Mouse (Mus musculus): Measurements from ENCODE around the gene Mipep. TPM values are rescaled to one million over a fixed set of nuclear protein-coding genes. Genes with fewer than 3 reads are reported as not detected.

Gene Mipep
- polyA plus RNA-seq, 1 experiment from 2014 or later: 16.4 TPM

DNA sequence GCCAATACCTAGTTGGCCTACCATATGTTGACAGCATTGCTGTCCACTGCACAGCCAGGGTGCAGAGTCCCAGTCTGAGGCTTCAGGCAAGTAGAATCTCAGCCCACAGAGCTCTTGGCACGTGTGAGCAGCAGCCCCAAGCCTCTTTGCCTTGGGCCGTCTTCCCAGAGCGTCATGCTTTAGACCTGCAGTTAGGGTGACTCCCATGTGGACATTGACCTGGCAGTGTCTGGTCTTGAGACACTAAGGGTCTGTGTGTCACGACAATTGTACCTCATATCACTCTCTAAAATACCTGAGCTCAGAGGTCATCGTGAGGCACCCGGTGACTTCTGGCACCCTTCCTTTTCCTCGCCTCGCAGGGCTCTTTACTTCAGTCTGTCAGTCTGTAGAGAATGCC, 25.3 kb upstream of the Mipep start:
- no peaks in the 10 kb centered on the region for H3K9me3 ChIP-seq
- H3K9ac ChIP-seq: no peak overlapping the region
- no peak overlapping the region for H3K4me2 ChIP-seq
- ATAC-seq (ENCODE audit: low FRiP score): no peak
- H3K36me3 ChIP-seq: peaks cover 67% of the 10 kb centered on the region
- no peaks in the 10 kb centered on the region for H3K27me3 ChIP-seq
- no peaks in the 10 kb centered on the region for H3K4me1 ChIP-seq (replicated peaks)
- WGBS: 96% methylated on average over 8 of the region's 8 CpGs
- no peak overlapping the region for H3K27ac ChIP-seq
- H3K4me3 ChIP-seq: no peak overlapping the region

DNA sequence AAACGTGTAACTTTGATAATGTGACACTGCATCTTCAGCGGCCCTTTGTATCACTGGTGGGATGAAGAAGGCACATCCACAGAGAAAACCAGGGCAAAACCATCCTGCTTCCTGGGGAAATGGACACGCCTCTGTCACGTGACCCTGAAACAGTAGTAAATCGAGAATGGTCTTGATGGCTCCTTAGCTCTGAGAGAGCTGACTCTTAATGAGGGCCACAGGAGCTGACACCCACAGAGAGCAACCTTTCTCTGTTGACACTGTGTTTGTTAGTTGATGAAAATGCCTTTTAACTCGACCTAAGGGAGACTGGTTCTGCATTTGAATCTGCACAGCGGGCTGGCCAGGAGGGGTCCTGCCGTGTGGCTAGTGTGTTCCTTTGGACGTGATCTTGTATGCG, 22.6 kb upstream of the Mipep start:
- peaks cover 51% of the 10 kb centered on the region for H3K36me3 ChIP-seq

DNA sequence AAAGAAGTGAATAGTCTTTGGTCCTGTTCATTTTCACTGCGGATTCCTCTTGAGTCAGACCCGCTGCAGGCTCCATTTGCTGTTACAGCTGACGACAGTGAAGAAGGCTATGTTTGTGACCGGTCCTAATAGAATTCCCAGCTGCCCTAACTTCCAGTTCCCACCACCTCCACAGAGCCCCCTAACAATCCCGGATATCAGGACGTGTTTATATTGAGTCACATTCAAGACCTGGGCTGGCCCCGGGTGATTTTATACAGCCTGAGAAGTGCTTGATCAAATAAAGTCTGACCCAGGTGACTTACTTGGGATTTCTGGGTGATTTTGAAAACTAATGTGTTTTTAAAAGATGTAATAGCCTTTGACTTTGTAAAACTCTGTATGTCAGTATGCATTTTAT, 21.6 kb upstream of the Mipep start:
- 0 out of 2 replicates have a peak, but pooled peaks cover 6% of the 10 kb centered on the region for H3K4me1 ChIP-seq (replicated peaks)
- H3K4me2 ChIP-seq: no peak overlapping the region
- no peak overlapping the region for H3K9ac ChIP-seq
- WGBS: 82% methylated on average over 7 of the region's 7 CpGs
- no peaks in the 10 kb centered on the region for H3K9me3 ChIP-seq
- ATAC-seq (ENCODE audit: low FRiP score): no peak
- no peak overlapping the region for H3K4me3 ChIP-seq
- H3K27ac ChIP-seq: no peak overlapping the region
- H3K36me3 ChIP-seq: peaks cover 42% of the 10 kb centered on the region
- H3K27me3 ChIP-seq: no peaks in the 10 kb centered on the region

More for the DNA sequence above, 22.6 kb upstream of the Mipep start:
- 0 out of 2 replicates have a peak, but pooled peaks cover 6% of the 10 kb centered on the region for H3K4me1 ChIP-seq (replicated peaks)
- ATAC-seq (ENCODE audit: low FRiP score): no peak
- H3K27ac ChIP-seq: no peak overlapping the region
- no peak overlapping the region for H3K9ac ChIP-seq
- no peak overlapping the region for H3K4me2 ChIP-seq
- no peaks in the 10 kb centered on the region for H3K9me3 ChIP-seq
- H3K4me3 ChIP-seq: no peak overlapping the region
- 68% methylated on average over 10 of the region's 10 CpGs for WGBS
- no peaks in the 10 kb centered on the region for H3K27me3 ChIP-seq

DNA sequence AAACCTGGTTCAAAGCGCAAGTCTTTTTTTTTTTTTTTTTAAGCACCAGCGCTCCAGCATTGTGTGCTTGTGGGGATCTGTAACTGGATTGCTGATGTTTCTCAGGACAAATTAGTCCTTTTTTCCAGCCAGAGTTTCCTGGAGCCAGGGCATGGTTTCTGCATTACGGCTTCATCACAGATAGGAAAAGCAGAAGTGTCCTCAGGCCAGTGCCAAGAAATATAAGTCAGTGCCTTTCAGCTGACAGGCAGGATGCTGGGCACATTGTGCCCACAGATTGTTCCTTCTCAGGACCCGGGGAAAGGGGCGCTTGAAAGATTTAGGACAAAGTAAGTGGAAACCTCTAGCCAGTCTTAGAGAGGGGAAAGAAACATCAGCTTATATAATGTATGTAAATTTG, 20.6 kb upstream of the Mipep start:
- no peaks in the 10 kb centered on the region for H3K27me3 ChIP-seq
- 93% methylated on average over 5 of the region's 5 CpGs for WGBS
- peaks cover 33% of the 10 kb centered on the region for H3K36me3 ChIP-seq
- H3K4me1 ChIP-seq (replicated peaks): 0 out of 2 replicates have a peak, but pooled peaks cover 6% of the 10 kb centered on the region
- ATAC-seq (ENCODE audit: low FRiP score): no peak
- no peaks in the 10 kb centered on the region for H3K9me3 ChIP-seq
- H3K4me3 ChIP-seq: no peak overlapping the region
- H3K4me2 ChIP-seq: no peak overlapping the region
- no peak overlapping the region for H3K27ac ChIP-seq
- H3K9ac ChIP-seq: no peak overlapping the region; the same call in 1 of the 2 replicates

DNA sequence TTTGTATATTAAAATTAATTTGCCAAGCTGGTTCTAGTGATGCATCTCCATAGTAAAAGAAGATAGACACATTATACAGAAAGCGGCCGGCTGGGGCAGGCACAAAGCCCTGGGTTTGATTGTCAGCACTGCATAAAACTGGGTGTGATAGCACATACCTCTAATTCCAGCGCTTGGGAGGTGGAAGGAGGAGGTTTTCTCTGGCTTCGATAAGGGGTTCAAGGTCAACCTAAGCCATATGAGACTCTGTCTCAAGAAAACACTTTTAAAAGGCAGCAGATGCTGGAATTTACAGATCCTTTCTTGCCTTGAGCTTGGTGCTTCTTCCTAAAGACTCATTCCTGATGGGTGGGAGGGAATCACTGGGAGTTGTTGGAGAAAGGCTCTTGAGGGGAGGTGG, 19.8 kb upstream of the Mipep start:
- WGBS: 79% methylated on average over 4 of the region's 4 CpGs
- Histone ChIP-seq H3K36me3 (peaks cover 25% of the 10 kb centered on the region), H3K9me3 (no peaks in the 10 kb centered on the region), H3K27ac (no peak overlapping the region), H3K4me3 (no peak overlapping the region), H3K4me1 (replicated peaks) (0 out of 2 replicates have a peak, but pooled peaks cover 6% of the 10 kb centered on the region), H3K9ac (no peak overlapping the region), H3K27me3 (no peaks in the 10 kb centered on the region), H3K4me2 (no peak overlapping the region)
- ATAC-seq (ENCODE audit: low FRiP score): no peak

DNA sequence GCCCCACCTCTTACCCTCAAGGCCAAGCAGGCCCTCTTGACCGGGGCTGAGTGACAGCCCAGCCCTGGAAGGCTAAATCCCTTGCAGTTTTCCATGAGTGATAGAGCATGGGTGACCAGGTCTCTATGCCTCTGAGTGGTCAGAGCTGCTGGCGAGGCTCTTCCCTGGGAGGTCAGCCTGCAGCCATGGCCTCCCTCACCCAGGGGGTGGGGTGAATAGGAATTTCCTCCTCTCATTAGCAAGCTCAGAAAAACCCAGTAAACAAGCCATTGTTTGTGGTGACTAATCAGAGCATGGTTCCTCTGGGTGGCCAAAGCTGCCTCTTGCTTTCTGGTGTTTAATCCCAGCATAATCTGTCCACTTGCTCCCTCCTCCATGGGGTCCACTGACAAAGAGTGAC, 19.3 kb upstream of the Mipep start:
- no peak for ATAC-seq (ENCODE audit: low FRiP score)
- H3K4me2 ChIP-seq: no peak overlapping the region
- 0 out of 2 replicates have a peak, but pooled peaks cover 6% of the 10 kb centered on the region for H3K4me1 ChIP-seq (replicated peaks)
- peaks cover 22% of the 10 kb centered on the region for H3K36me3 ChIP-seq
- 59% methylated on average over 2 of the region's 2 CpGs for WGBS
- H3K9me3 ChIP-seq: no peaks in the 10 kb centered on the region
- no peak overlapping the region for H3K27ac ChIP-seq
- no peaks in the 10 kb centered on the region for H3K27me3 ChIP-seq
- no peak overlapping the region for H3K4me3 ChIP-seq
- no peak overlapping the region for H3K9ac ChIP-seq

DNA sequence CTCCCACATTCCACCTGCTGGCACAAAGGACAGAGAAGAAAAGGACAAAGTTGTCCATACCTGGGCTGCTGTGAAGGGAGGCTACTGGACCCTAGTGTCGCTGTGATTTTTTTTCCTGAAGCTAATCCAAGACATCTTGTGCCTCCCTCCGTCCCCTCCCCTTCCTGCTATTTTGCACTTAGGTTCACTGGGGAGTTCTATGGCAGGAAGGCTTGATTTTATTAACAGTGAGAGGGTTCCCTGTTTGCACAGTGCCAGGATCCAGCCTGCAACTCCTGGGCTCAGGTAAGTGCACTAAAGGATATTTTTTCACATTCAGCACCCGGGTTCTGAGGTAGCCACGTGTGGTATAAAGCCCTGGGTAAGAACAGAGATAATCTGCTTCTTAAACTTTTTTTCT, 16.5 kb upstream of the Mipep start, which contains the start of gene C1qtnf9:
Gene C1qtnf9 (plus strand): TSS at position 251 of the 400 bp plus-strand sequence.
- Histone ChIP-seq H3K9me3 (no peaks in the 10 kb centered on the region), H3K4me2 (no peak within 1 kb of the TSS), H3K27me3 (no peaks in the 10 kb centered on the region), H3K27ac (no peak within 1 kb of the TSS), H3K9ac (no peak within 1 kb of the TSS), H3K4me3 (no peak within 1 kb of the TSS), H3K36me3 (no peaks in the 10 kb centered on the region), H3K4me1 (replicated peaks) (0 out of 2 replicates have a peak, but pooled peaks cover 8% of the 10 kb centered on the region)
- WGBS: 77% methylated on average over 4 of the region's 4 CpGs
- no peak for ATAC-seq (ENCODE audit: low FRiP score)

DNA sequence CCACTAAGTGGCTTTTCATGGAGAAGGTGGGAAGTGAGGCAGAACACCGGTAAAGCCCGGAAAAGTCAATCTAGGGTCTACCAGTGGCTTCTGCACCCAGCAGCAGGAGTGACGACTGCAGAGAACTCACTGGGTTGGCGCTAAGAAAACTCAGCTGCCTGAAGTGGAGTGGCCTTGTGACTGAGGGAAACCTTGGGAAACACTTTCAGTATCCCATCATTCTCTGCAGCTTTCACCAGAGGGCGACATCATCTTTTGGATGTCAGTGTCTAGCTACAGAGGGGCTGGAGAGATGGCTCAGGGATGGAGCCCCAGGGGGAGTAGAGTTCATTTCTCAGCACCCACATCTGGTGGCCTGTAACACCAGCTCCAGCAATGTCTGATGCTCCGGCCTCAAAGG, 15.0 kb upstream of the Mipep start:
- Histone ChIP-seq H3K9ac (no peak overlapping the region), H3K36me3 (no peaks in the 10 kb centered on the region), H3K9me3 (no peaks in the 10 kb centered on the region), H3K4me2 (no peak overlapping the region), H3K4me3 (no peak overlapping the region), H3K27ac (no peak overlapping the region), H3K27me3 (no peaks in the 10 kb centered on the region), H3K4me1 (replicated peaks) (0 out of 2 replicates have a peak, but pooled peaks cover 8% of the 10 kb centered on the region)
- ATAC-seq (ENCODE audit: low FRiP score): no peak
- 53% methylated on average over 6 of the region's 6 CpGs for WGBS

DNA sequence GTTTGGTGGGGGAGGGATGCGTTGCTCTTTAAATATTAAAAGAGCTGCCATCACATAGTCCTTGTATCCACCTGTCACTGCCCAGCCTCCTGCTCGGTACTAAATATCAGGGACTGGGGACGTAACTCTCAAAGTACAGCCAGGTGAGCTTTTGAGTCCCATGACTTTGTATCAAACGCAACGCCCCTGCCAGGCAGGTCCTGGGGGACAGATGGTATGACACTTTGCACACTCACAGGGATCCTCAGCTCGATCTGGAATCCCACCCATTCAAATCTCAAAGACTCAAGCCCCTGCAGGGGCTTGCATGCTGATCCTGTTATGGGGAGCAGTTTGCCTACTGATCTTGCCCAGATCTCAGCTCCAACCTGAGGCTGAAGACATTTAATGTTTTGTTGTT, 13.8 kb upstream of the Mipep start:
- no peaks in the 10 kb centered on the region for H3K27me3 ChIP-seq
- H3K4me1 ChIP-seq (replicated peaks): 0 out of 2 replicates have a peak, but pooled peaks cover 3% of the 10 kb centered on the region
- H3K4me3 ChIP-seq: no peak overlapping the region
- H3K4me2 ChIP-seq: peak overlapping the region; percentile 53; the same call in 1 of the 2 replicates
- 79% methylated on average over 6 of the region's 6 CpGs for WGBS
- peak; percentile 22; the same call in 1 of the 2 replicates for ATAC-seq (ENCODE audit: low FRiP score)
- no peaks in the 10 kb centered on the region for H3K36me3 ChIP-seq
- no peak overlapping the region for H3K9ac ChIP-seq
- no peaks in the 10 kb centered on the region for H3K9me3 ChIP-seq
- no peak overlapping the region for H3K27ac ChIP-seq

DNA sequence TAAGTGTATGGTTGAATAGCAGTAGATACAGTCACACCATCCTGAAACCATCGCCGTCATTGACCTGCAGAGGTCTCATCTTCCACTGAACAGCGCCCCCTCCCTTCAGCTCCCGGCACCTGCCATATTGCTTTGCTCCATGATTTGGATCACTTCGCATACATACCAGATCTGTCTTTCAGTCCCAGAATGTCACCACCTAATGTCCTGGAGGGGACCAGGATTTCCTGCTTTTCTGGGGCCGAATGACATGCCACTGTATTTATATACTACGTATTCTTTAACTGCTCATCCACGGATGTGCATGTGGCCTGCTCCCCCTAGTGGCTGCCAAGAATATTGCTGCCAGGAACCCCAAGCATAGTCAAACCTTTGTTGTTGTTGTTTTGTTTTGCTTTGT, 13.3 kb upstream of the Mipep start:
- Histone ChIP-seq H3K9me3 (no peaks in the 10 kb centered on the region), H3K4me2 (peak overlapping the region; percentile 53), H3K27me3 (no peaks in the 10 kb centered on the region), H3K4me3 (peak overlapping the region; percentile 35), H3K4me1 (replicated peaks) (0 out of 2 replicates have a peak, but pooled peaks cover 3% of the 10 kb centered on the region), H3K9ac (peak overlapping the region; percentile 65; the same call in 1 of the 2 replicates), H3K36me3 (no peaks in the 10 kb centered on the region), H3K27ac (no peak overlapping the region)
- ATAC-seq (ENCODE audit: low FRiP score): peak; percentile 82
- 8% methylated on average over 8 of the region's 8 CpGs for WGBS

DNA sequence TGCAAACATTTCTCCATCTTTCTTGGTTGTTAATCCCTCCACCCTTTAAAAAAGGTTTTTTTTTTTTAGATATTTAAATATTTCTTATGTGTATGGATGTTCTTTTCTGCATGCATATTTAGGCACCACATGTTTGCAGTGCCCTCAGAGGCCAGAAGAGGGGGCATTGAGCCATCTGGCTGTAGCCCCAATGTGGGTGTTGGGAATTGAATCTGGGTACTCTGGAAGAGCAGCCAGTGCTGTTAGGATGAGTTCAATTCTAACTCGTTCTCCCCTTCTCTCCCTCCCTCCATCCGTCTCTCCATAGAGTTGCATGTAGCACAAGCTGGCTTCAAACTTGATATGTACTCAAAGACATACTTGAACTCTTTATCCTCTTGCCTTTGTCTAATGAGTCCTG, 10.9 kb upstream of the Mipep start:
- Histone ChIP-seq H3K4me2 (no peak overlapping the region), H3K27me3 (no peaks in the 10 kb centered on the region), H3K9me3 (no peaks in the 10 kb centered on the region), H3K36me3 (no peaks in the 10 kb centered on the region), H3K9ac (no peak overlapping the region), H3K4me1 (replicated peaks) (0 out of 2 replicates have a peak, but pooled peaks cover 3% of the 10 kb centered on the region), H3K4me3 (no peak overlapping the region), H3K27ac (no peak overlapping the region)
- no peak for ATAC-seq (ENCODE audit: low FRiP score)
- WGBS: 88% methylated on average over 2 of the region's 2 CpGs

DNA sequence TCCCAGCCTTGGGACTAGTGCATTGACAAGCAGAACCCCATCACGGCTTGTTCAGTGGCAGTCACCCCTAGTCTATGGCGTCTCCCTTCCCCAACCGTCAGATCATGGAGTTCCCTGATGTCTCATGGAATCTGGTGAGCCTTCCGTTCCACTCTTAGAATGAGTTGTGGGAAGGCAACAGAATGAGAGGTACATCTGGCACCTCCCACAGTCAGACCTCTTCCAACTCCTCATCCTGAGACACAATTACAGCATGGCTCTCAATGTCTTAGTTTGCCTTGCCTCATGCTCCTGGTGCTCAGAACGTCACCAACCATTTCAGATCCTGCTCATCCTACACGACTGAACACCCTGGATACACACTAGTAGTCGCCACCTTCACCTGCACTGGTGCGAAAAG, 7.9 kb upstream of the Mipep start:
- H3K9me3 ChIP-seq: no peaks in the 10 kb centered on the region
- ATAC-seq (ENCODE audit: low FRiP score): no peak
- no peak overlapping the region for H3K4me3 ChIP-seq
- no peak overlapping the region for H3K27ac ChIP-seq
- H3K4me2 ChIP-seq: no peak overlapping the region
- 90% methylated on average over 8 of the region's 8 CpGs for WGBS
- H3K4me1 ChIP-seq (replicated peaks): no peaks in the 10 kb centered on the region
- H3K27me3 ChIP-seq: no peaks in the 10 kb centered on the region
- H3K9ac ChIP-seq: no peak overlapping the region
- H3K36me3 ChIP-seq: no peaks in the 10 kb centered on the region

DNA sequence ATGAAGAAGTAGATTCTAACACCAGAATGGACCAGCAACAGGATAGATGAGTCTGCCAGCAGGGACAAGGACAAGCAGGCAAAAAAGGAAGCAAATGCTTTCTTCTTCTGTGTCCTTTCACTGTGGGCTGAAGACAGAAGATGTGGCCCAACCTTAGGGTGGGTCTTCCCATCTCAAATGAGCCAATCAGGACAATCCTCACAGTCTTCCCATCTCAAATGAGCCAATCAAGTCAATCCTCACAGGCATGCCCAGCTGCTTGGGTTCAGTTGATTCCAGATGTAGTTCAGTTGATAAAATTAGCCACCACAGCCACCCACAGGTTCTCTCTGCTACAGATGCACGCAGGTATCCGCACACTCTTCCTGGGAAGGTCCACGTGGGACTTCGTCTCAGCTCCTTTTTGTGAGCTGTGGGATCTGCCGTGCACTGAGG, 6.9 kb upstream of the Mipep start:
- H3K4me3 ChIP-seq: no peak overlapping the region
- H3K27ac ChIP-seq: no peak overlapping the region
- H3K4me2 ChIP-seq: no peak overlapping the region
- WGBS: 91% methylated on average over 5 of the region's 5 CpGs
- no peaks in the 10 kb centered on the region for H3K9me3 ChIP-seq
- H3K27me3 ChIP-seq: peaks cover 3% of the 10 kb centered on the region; the same call in 1 of the 2 replicates
- no peak overlapping the region for H3K9ac ChIP-seq
- no peak for ATAC-seq (ENCODE audit: low FRiP score)
- H3K36me3 ChIP-seq: no peaks in the 10 kb centered on the region
- H3K4me1 ChIP-seq (replicated peaks): no peaks in the 10 kb centered on the region
